Mouse (Mus musculus): ENCODE data around the gene Rbms3.

Rbms3 gene

GRCm38 (mm10) chr9:117010801-117011200 lies 618.9 kb downstream of the Rbms3 start:
- DNase-seq (ENCODE audit: extremely low spot score, low read depth, low spot score): no peak

- no peak for DNase-seq (ENCODE audit: extremely low spot score, low read depth, low spot score)
Observed at GRCm38 (mm10) chr9:117008194-117008593, 621.5 kb downstream of the Rbms3 start.

- DNase-seq (ENCODE audit: extremely low spot score, low read depth, low spot score): no peak
Observed at GRCm38 (mm10) chr9:117002083-117002482, 627.6 kb downstream of the Rbms3 start.

GRCm38 (mm10) chr9:116999186-116999585 lies 630.5 kb downstream of the Rbms3 start:
- DNase-seq (ENCODE audit: extremely low spot score, low read depth, low spot score): peak; percentile 53

- DNase-seq (ENCODE audit: extremely low spot score, low read depth, low spot score): no peak
Observed at GRCm38 (mm10) chr9:116990321-116990720, 639.4 kb downstream of the Rbms3 start.

- no peak for DNase-seq (ENCODE audit: extremely low spot score, low read depth, low spot score)
Observed at GRCm38 (mm10) chr9:116980801-116981200, 648.9 kb downstream of the Rbms3 start.

- DNase-seq (ENCODE audit: extremely low spot score, low read depth, low spot score): no peak
Observed at GRCm38 (mm10) chr9:116977428-116977827, 652.3 kb downstream of the Rbms3 start.

GRCm38 (mm10) chr9:116976575-116977408 lies 652.9 kb downstream of the Rbms3 start:
- DNase-seq (ENCODE audit: extremely low spot score, low read depth, low spot score): no peak

- DNase-seq (ENCODE audit: extremely low spot score, low read depth, low spot score): no peak
Observed at GRCm38 (mm10) chr9:116975269-116975668, 654.4 kb downstream of the Rbms3 start.

GRCm38 (mm10) chr9:116974134-116974533 lies 655.6 kb downstream of the Rbms3 start:
- DNase-seq (ENCODE audit: extremely low spot score, low read depth, low spot score): no peak

GRCm38 (mm10) chr9:116973594-116973993 lies 656.1 kb downstream of the Rbms3 start:
- DNase-seq (ENCODE audit: extremely low spot score, low read depth, low spot score): no peak

- DNase-seq (ENCODE audit: extremely low spot score, low read depth, low spot score): no peak
Observed at GRCm38 (mm10) chr9:116967317-116967716, 662.4 kb downstream of the Rbms3 start.

- no peak for DNase-seq (ENCODE audit: extremely low spot score, low read depth, low spot score)
Observed at GRCm38 (mm10) chr9:116965691-116966090, 664.0 kb downstream of the Rbms3 start.

GRCm38 (mm10) chr9:116956156-116956555 lies 673.6 kb downstream of the Rbms3 start:
- no peak for DNase-seq (ENCODE audit: extremely low spot score, low read depth, low spot score)

GRCm38 (mm10) chr9:116948211-116948610 lies 681.5 kb downstream of the Rbms3 start:
- DNase-seq (ENCODE audit: extremely low spot score, low read depth, low spot score): no peak

GRCm38 (mm10) chr9:116947369-116947768 lies 682.3 kb downstream of the Rbms3 start:
- DNase-seq (ENCODE audit: extremely low spot score, low read depth, low spot score): no peak

- DNase-seq (ENCODE audit: extremely low spot score, low read depth, low spot score): no peak
Observed at GRCm38 (mm10) chr9:116946787-116947186, 682.9 kb downstream of the Rbms3 start.

- no peak for DNase-seq (ENCODE audit: extremely low spot score, low read depth, low spot score)
Observed at GRCm38 (mm10) chr9:116945689-116946088, 684.0 kb downstream of the Rbms3 start.

GRCm38 (mm10) chr9:116943902-116944301 lies 685.8 kb downstream of the Rbms3 start:
- no peak for DNase-seq (ENCODE audit: extremely low spot score, low read depth, low spot score)

GRCm38 (mm10) chr9:116941116-116941515 lies 688.6 kb downstream of the Rbms3 start:
- no peak for DNase-seq (ENCODE audit: extremely low spot score, low read depth, low spot score)

- no peak for DNase-seq (ENCODE audit: extremely low spot score, low read depth, low spot score)
Observed at GRCm38 (mm10) chr9:116940693-116941092, 689.0 kb downstream of the Rbms3 start.

- DNase-seq (ENCODE audit: extremely low spot score, low read depth, low spot score): no peak
Observed at GRCm38 (mm10) chr9:116928338-116928737, 701.4 kb downstream of the Rbms3 start.

- DNase-seq (ENCODE audit: extremely low spot score, low read depth, low spot score): no peak
Observed at GRCm38 (mm10) chr9:116923151-116923550, 706.6 kb downstream of the Rbms3 start.
